Mouse (Mus musculus) spleen, adult 2 months (tissue): ENCODE measurements at regions not wholly inside any gene's neighbourhood (a gene's known extent, or its start where the extent isn't known, plus 50 kb on each side); places are given as distances from the start of the nearest gene placed in this dataset.

Source experiments
- DNase-seq, 2 experiments: peaks; one replicate each; pipeline versions ENCODE4 v3.0.0 to v3.0.0-alpha.2; 2012 to 2021; ENCODE audit warnings: low spot score in 2 of 2, low read depth in 1 of 2
- H3K27ac ChIP-seq: fragments of 200-500 bp; 2 replicates; pipeline ENCODE4 v1.5.1; 2012; ENCODE audit warnings: low read length, inconsistent platforms; ENCODE audit not compliant: insufficient read depth
- H3K27me3 ChIP-seq: fragments of 200-500 bp; 2 replicates; pipeline ENCODE4 v1.6.1; 2012; ENCODE audit warnings: mild to moderate bottlenecking, moderate library complexity, low read length, inconsistent platforms; ENCODE audit not compliant: control insufficient read depth, insufficient read depth
- H3K36me3 ChIP-seq: fragments of 200-500 bp; 2 replicates; pipeline ENCODE4 v1.6.1; 2012; ENCODE audit warnings: mild to moderate bottlenecking, low read length, inconsistent platforms; ENCODE audit not compliant: control insufficient read depth, insufficient read depth
- H3K4me1 ChIP-seq: fragments of 200-500 bp; 2 replicates; pipeline ENCODE4 v1.6.1; 2011; ENCODE audit warnings: inconsistent platforms; ENCODE audit not compliant: control insufficient read depth, insufficient read depth, insufficient read length
- H3K4me3 ChIP-seq: fragments of 200-500 bp; 2 replicates; pipeline ENCODE4 v1.5.1; 2011; ENCODE audit warnings: mild to moderate bottlenecking, inconsistent platforms; ENCODE audit not compliant: insufficient read depth, insufficient read length; ENCODE audit errors: extremely low read depth
- CTCF ChIP-seq: fragments of 200-500 bp; IDR thresholded peaks from 2 replicates; pipeline ENCODE4 v1.5.1; 2011; ENCODE audit warnings: mild to moderate bottlenecking, inconsistent platforms; ENCODE audit not compliant: insufficient read depth, insufficient read length, insufficient replicate concordance; ENCODE audit errors: extremely low read depth
- POLR2A ChIP-seq: fragments of 200-500 bp; IDR thresholded peaks from 2 replicates; pipeline ENCODE4 v1.6.1; 2011; ENCODE audit warnings: low read depth, low read length, inconsistent platforms
- WGBS: fragments of 180-500 bp; shearing (Covaris S2); methylation state at CpG from one replicate; pipeline ENCODE4 v1.1.7; 2018; 5-methylcytosine and 5-hydroxymethylcytosine counted together

DNA sequence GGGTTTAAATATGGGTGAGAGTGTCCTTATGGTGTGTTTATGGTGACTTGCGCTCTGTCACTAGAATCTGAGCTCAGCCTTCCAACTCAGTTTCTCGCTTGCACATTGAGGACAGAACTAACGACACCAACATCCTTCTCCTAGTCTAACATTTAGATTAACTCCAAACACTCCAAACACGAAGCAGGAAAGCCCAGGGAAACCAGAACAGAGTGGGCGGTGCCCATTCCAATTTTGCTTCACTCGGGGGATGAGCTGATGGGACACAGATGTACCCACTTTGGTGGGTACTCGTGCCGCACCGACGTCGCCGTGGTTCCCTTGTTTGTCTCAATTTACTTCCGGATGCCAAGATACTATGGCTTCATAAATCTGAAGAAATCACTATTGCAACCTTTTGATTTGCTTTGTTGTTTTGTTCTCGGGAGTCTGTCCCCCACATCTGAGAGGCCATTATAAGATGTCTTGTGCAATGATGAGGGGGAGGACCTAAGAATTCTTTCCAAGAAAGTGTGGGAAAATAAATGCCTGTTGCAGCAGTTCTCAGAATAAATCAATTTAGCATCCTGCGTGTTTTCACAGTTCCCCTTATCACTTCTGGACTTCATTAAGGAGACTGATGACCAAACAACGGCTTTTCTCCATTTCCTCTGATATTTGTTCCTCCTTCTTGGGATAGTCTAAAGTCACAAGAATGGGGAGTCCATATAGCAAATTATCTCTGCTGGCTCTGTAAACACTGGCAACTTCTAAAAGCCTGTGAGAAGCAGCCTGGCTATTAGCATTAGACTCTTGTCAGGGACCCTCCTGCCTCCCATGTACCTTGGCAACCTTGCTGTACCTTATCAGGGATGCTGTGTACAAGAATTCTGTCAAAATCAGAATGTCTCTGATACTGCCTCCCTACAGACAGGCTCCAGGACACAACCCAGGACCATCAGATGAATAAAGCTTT is 96.2 kb upstream of the Klf9 start:
- H3K27ac ChIP-seq: no peak overlapping the region
- no peaks in the 10 kb centered on the region; the same call in 1 of the 2 replicates for H3K27me3 ChIP-seq
- 0 out of 2 replicates have a peak, but pooled peaks cover 2% of the 10 kb centered on the region for H3K4me1 ChIP-seq
- H3K36me3 ChIP-seq: no peaks in the 10 kb centered on the region
- no peak for DNase-seq
- WGBS: 82% methylated on average over 16 of the region's 16 CpGs
- no peak overlapping the region for H3K4me3 ChIP-seq
- TF ChIP-seq CTCF: no peak
- TF ChIP-seq POLR2A: no peak

DNA sequence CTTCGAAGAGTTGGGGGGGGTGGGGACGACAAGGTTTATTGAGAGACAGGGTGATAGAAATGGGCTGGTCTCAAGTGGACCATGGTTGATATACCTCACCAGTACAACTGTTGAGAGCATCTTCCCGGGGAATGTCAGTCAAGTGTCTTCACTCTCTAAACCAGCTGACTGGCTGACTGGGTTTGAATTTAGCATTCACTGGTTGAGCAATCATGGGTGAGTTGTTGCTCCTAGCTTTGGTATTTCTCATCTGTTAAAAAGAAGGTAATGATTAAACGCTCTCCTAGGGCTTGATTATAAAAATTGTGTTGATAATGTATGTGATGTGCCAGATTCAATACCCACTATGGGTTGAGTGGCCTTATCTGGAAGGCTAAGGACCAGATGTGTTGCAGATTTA is 89.6 kb upstream of the Klf9 start:
- TF ChIP-seq POLR2A: no peak
- TF ChIP-seq CTCF: no peak
- Histone ChIP-seq H3K4me3 (no peak overlapping the region), H3K4me1 (no peaks in the 10 kb centered on the region), H3K27ac (no peak overlapping the region), H3K36me3 (no peaks in the 10 kb centered on the region), H3K27me3 (no peaks in the 10 kb centered on the region; the same call in 1 of the 2 replicates)
- no peak for DNase-seq
- 91% methylated on average over 4 of the region's 4 CpGs for WGBS

DNA sequence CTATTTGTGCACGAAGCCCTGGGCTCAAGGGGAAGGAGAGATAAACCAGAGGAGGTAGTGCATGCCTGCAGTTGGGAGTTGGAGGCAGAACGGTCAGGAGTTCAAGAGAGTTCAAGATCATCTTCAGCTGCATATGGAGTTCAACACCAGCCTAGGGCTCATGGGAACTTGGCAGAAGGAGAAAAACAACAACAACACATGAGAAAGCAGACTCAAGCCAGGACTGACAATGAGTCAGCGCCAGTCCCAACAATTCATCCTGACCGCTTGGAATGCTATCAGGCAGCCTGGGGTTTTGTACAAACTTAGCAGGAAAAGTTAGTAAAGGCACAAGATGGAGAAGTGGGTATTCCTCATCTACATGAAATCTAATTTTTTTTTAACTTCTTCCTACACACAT is 86.6 kb upstream of the Klf9 start:
- Histone ChIP-seq H3K4me3 (no peak overlapping the region), H3K27me3 (no peaks in the 10 kb centered on the region; the same call in 1 of the 2 replicates), H3K27ac (no peak overlapping the region), H3K36me3 (no peaks in the 10 kb centered on the region), H3K4me1 (no peaks in the 10 kb centered on the region)
- no peak for DNase-seq
- TF ChIP-seq CTCF (no peak), POLR2A (no peak)
- WGBS: 83% methylated on average over 4 of the region's 4 CpGs

DNA sequence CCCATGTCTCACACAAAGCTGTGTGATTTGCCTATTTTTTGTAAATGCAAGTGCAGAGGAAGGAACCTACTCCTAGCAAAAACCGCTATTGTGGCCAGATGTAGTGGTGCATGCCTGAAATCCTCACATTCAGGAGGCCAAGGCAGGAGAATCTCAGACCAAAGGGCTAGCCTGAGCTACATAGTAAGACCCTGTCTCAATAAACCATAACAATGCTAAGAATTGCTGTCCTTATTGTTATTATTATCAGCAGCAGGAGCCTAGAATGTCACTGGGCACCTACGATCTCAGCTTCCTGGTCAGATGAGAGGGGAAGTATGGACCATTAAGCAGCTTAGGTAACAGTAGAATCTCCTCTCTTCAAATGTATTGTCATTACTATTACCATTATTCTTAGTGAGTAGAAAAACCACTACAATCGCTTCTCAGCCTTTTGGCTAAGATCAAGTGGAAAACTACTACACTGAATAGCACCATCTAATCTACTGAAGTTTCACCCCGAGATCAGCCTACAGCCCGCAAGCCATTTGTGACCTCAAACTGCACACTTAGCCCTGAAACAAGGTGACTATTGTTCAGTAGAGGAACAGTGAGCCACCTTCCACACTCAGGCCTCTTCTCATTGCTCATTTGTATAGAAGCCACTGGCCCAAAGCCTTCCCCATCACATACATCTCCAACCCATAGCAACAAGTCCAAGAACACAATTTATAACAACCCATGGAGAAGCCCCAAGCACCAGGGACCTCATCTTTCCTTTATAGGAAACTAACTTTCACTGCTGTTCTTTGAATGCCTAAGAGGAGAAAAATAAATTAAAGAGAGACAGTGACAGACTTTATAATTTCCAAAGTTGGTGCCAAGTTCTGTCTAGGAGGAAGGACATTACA is 84.9 kb upstream of the Klf9 start:
- no peak for DNase-seq
- TF ChIP-seq CTCF (no peak), POLR2A (no peak)
- Histone ChIP-seq H3K27ac (peak overlapping the region; percentile 28; the same call in 1 of the 2 replicates), H3K4me1 (no peaks in the 10 kb centered on the region), H3K27me3 (no peaks in the 10 kb centered on the region), H3K36me3 (no peaks in the 10 kb centered on the region), H3K4me3 (no peak overlapping the region)
- WGBS: 85% methylated on average over 5 of the region's 5 CpGs

DNA sequence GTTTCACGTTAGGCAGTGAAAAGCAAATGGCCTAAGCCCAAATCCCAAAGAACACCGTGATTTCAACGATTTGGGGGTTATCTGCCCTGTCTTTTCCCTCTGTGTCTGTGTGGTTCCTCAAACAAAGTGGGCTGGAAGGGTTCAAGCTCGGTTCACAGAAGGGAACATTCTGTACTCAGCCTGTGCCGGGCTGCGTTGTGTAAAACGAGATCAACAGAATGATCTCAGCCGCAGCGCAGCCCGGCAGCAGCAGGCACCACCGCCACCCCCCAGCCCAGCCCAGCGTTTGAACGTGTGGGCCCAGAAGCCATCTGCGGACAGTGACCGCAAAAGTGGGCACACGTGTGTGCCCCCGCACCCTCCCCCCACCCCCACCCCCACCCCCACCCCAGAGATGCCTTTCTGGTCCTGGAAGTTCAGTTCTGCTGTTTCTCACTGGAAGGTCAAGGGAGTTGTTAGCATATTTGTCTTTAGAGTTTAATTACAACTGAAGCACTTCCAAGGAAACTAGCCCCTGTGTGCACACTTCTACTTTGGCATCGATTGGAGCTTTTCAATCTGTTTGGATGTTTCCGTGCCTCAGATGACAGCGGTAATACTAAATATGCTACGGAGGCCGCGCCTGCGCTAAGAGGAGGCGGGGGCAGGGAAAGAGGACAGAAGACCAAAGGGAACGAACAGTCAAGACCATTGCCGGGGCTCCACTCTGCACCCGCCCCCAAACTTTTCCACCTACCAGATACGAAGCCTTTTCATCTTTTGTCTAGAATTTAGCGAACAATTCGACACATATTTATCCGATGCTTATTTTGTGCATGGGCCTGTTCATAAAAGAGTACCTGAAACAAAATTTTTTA is 83.9 kb upstream of the Klf9 start:
- no peak for TF ChIP-seq CTCF
- no peak for TF ChIP-seq POLR2A
- peak overlapping the region; percentile 16 for H3K4me3 ChIP-seq
- no peak overlapping the region; the same call in none of the 2 replicates for H3K27ac ChIP-seq
- H3K27me3 ChIP-seq: no peaks in the 10 kb centered on the region
- H3K4me1 ChIP-seq: no peaks in the 10 kb centered on the region
- DNase-seq: peak in 1 of 2 experiments; percentile 9
- WGBS: 4% methylated on average over 32 of the region's 32 CpGs
- no peaks in the 10 kb centered on the region for H3K36me3 ChIP-seq
